Mouse (Mus musculus) myocyte (in vitro differentiated cells): ENCODE measurements at regions not wholly inside any gene's neighbourhood (a gene's known extent, or its start where the extent isn't known, plus 50 kb on each side); places are given as distances from the start of the nearest gene placed in this dataset.

Source experiments
- MAX ChIP-seq: IDR thresholded peaks from one replicate; pipeline ENCODE4 v1.6.1; 2011; ENCODE audit warnings: low read depth, mild to moderate bottlenecking, control low read depth
- MYOD1 ChIP-seq, 3 experiments: IDR thresholded peaks; one replicate each; pipeline ENCODE4 v1.6.1; 2011; ENCODE audit warnings: control low read depth in 2 of 3, low read depth in 2 of 3, mild to moderate bottlenecking in 2 of 3, moderate library complexity in 1 of 3; ENCODE audit not compliant: insufficient read length in 2 of 3, control insufficient read depth in 1 of 3
- USF1 ChIP-seq: IDR thresholded peaks from one replicate; pipeline ENCODE4 v1.6.1; 2011; ENCODE audit warnings: low read depth, mild to moderate bottlenecking, control low read depth, moderate library complexity

DNA sequence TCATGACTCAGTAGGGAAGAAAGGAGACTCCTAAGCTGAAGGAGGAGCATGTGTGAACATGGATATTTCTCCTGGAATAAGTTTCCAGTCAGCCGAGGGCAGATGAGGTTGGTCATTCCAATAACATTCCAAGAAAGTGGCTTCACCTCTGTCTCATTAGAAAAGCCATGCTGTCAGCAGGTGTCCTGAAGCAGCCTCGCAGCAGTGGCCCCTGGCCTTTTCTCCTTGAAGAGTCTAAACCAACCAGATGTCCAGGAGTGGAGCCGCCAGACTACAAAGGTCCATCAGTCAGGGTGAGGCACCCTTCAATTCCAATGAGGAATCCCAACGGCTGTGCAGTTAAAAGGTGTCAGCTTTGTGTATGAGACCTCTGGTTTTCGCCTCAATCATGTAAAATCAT is 197.2 kb upstream of the Klf3 start:
- TF ChIP-seq USF1: no peak
- no peak for TF ChIP-seq MYOD1 (IDR thresholded peaks at IDR 0.05; ENCODE audit: control insufficient read depth in 1 of 3, insufficient read length in 2 of 3, low read depth in 2 of 3)
- TF ChIP-seq MAX: no peak
